Mouse (Mus musculus) urinary bladder, postnatal 36 days (tissue): ENCODE data around the gene Cpsf6.

ENCODE experiments used
- DNase-seq, 2 experiments: peaks; one replicate each; pipeline ENCODE4 v3.0.0; 2022; ENCODE audit warnings: low spot score in 2 of 2, mixed read lengths in 1 of 2

Cpsf6 gene

GRCm38 (mm10) chr10:117335649-117336048 lies 44.2 kb downstream of the Cpsf6 start:
- no peak for DNase-seq

- no peak for DNase-seq
Observed at GRCm38 (mm10) chr10:117330521-117330920, 49.3 kb downstream of the Cpsf6 start.

DNA sequence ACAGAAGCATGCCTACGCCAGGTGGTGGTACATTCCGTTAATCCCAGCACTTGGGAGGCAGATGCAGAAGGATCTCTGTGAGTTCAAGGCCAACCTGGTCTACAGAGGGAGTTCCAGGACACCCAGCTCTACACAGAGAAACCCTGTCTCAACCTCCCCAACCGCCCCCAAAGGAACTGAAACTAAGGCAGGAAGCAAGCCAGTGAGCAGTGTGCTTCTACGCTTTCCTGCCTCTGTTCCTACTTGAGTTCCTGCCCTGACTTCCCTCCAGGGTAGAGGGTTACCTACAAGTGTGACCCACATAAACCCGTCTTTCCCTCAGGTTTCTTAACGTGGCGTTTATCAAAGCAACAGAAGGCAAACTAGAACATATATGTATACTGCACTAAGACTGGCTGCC lies 56.0 kb downstream of the Cpsf6 start:
- DNase-seq: no peak

DNA sequence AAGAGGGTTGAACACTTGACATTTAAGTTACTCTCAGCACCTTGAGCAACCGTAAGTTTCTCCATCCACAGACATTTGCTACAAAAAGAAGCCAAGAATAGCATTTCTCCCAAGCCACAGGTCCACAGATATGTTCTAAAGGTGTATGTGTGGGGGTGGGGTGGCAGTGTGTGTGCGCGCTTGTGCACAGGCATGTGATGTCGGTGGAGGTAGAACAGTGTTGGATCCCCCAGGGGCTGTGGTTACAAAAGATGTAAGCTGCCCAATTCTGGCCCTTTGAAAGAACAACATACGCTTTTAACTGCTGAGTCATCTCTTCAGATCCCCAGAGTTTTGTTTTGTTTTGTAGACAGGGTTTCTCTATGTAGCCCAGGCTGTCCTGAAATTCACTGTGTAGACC lies 57.2 kb downstream of the Cpsf6 start:
- no peak for DNase-seq

- DNase-seq: no peak
Observed at GRCm38 (mm10) chr10:117320571-117320981, 59.2 kb downstream of the Cpsf6 start.

- DNase-seq: no peak
Observed at GRCm38 (mm10) chr10:117316391-117316790, 63.4 kb downstream of the Cpsf6 start.

GRCm38 (mm10) chr10:117313133-117313532 lies 66.7 kb downstream of the Cpsf6 start:
- no peak for DNase-seq

GRCm38 (mm10) chr10:117312168-117312567 lies 67.6 kb downstream of the Cpsf6 start:
- no peak for DNase-seq

GRCm38 (mm10) chr10:117304371-117304770 lies 75.4 kb downstream of the Cpsf6 start:
- no peak for DNase-seq

GRCm38 (mm10) chr10:117301688-117302087 lies 78.1 kb downstream of the Cpsf6 start:
- no peak for DNase-seq

- no peak for DNase-seq
Observed at GRCm38 (mm10) chr10:117299901-117300520, 79.8 kb downstream of the Cpsf6 start.

DNA sequence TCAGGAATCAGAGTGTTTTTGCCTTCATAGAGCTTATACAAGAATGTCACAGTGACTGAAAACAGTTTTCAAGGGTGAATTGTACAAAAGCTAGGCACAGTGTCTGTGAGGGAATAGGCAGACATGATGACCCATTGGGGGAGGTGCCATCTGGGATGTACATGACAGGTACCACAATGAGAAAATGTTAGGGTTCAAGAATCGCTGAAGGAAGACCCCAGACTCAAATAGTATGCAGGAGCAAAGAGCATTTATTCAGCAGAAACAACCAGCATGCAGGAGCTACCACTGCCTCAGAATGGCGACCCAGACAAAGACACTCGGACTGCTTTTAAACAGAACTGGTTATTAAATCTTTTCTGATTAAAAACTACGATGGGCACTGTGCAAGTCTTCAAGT lies 80.7 kb downstream of the Cpsf6 start:
- no peak for DNase-seq

DNA sequence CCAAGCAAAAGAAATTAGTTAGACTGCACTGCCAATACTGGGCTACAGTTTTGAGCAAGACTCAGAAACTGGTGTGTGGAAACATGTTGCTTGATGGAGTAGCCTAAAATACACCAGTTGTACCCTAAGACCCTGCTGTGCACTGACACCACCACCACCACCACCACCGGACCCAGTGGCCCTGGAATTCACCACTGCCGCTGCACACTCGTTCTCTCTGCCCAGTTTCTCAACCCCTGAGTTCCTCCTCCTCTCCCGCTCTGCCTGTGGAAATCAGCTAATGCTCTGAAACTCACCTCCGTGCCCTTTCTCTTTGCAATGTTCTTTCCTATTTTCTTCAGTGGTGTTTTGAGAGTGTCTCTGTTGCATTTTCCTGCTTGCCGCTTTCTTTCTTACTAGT lies 81.5 kb downstream of the Cpsf6 start:
- DNase-seq: no peak
